Mouse (Mus musculus) CH12.LX (cell line): Measurements from ENCODE around the gene Ttyh2. TPM values are rescaled to one million over a fixed set of nuclear protein-coding genes. Genes with fewer than 3 reads are reported as not detected.

Experiments used
- DNase-seq: peaks from one replicate; pipeline ENCODE4 v3.0.0-alpha.2; 2013; ENCODE audit errors: extremely low read depth
- H3K27ac ChIP-seq: 2 replicates; pipeline ENCODE4 v1.5.1; 2012; ENCODE audit warnings: low read depth, mild to moderate bottlenecking, control low read depth, moderate library complexity; ENCODE audit not compliant: insufficient read depth
- H3K27me3 ChIP-seq: replicated peaks from 2 replicates; pipeline ENCODE3; 2012; ENCODE audit warnings: inconsistent platforms
- H3K36me3 ChIP-seq, 2 experiments: replicated peaks in 1 of 2; 2 replicates each; pipeline versions ENCODE3 to v1.6.1; 2012; ENCODE audit warnings: inconsistent platforms in 1 of 2, low read length in 1 of 2, mild to moderate bottlenecking in 1 of 2, mixed read lengths in 1 of 2, moderate library complexity in 1 of 2; ENCODE audit not compliant: control insufficient read depth in 1 of 2, insufficient read depth in 1 of 2
- H3K4me1 ChIP-seq, 2 experiments: 2 replicates each; pipeline ENCODE4 v1.6.1; 2012; ENCODE audit warnings: inconsistent platforms in 1 of 2, moderate library complexity in 1 of 2; ENCODE audit not compliant: insufficient read depth in 2 of 2, control insufficient read depth in 1 of 2
- H3K4me2 ChIP-seq: 2 replicates; pipeline ENCODE4 v1.6.1; 2012; ENCODE audit warnings: low read depth, mild to moderate bottlenecking, control low read depth; ENCODE audit not compliant: poor library complexity, insufficient read depth, severe bottlenecking
- H3K4me3 ChIP-seq, 3 experiments: fragments of 150-350 bp in 1 of 3; sonication (generic) in 1 of 3; replicated peaks in 1 of 3; 2 replicates each; pipeline versions ENCODE3 to v1.5.1; 2011 to 2012; ENCODE audit warnings: low read depth in 2 of 3, low read length in 2 of 3, mild to moderate bottlenecking in 2 of 3, moderate library complexity in 2 of 3, control low read depth in 1 of 3, improper control_type of control experiment in 1 of 3, inconsistent platforms in 1 of 3, mixed read lengths in 1 of 3; ENCODE audit not compliant: poor library complexity in 1 of 3
- H3K79me2 ChIP-seq: replicated peaks from 2 replicates; pipeline ENCODE4 v1.6.1; 2012; ENCODE audit warnings: mild to moderate bottlenecking, moderate library complexity; ENCODE audit not compliant: control insufficient read depth, poor library complexity, insufficient read depth, severe bottlenecking; ENCODE audit errors: extremely low read depth
- H3K9ac ChIP-seq: 2 replicates; pipeline ENCODE4 v1.6.1; 2012; ENCODE audit warnings: low read depth, mild to moderate bottlenecking, control low read depth, moderate library complexity; ENCODE audit not compliant: insufficient read depth
- H3K9me3 ChIP-seq: replicated peaks from 2 replicates; pipeline ENCODE3; 2012; ENCODE audit warnings: low read length, inconsistent platforms, mixed read lengths
- BHLHE40 ChIP-seq: IDR thresholded peaks from 2 replicates; pipeline ENCODE4 v1.6.1; 2011; ENCODE audit warnings: mild to moderate bottlenecking, low read depth, low read length, improper control_type of control experiment
- CHD2 ChIP-seq: IDR thresholded peaks from 2 replicates; pipeline ENCODE4 v1.6.1; 2011; ENCODE audit warnings: low read length, improper control_type of control experiment
- CTCF ChIP-seq, 2 experiments: IDR thresholded peaks in 1 of 2; conservative IDR thresholded peaks in 1 of 2; 2 replicates each; pipeline ENCODE4 v1.5.1; 2011 to 2012; ENCODE audit warnings: low read depth in 2 of 2, low read length in 2 of 2, improper control_type of control experiment in 1 of 2, inconsistent platforms in 1 of 2, mild to moderate bottlenecking in 1 of 2, moderate library complexity in 1 of 2
- ELF1 ChIP-seq: IDR thresholded peaks from 2 replicates; pipeline ENCODE4 v1.6.1; 2014; ENCODE audit warnings: low read depth, mild to moderate bottlenecking, inconsistent platforms, low read length, improper control_type of control experiment
- ETS1 ChIP-seq: conservative IDR thresholded peaks from 2 replicates; pipeline ENCODE4 v1.6.1; 2012; ENCODE audit warnings: low read depth, mild to moderate bottlenecking, inconsistent platforms, low read length, improper control_type of control experiment, moderate library complexity
- HCFC1 ChIP-seq: IDR thresholded peaks from 2 replicates; pipeline ENCODE4 v1.6.1; 2012; ENCODE audit warnings: low read depth, mild to moderate bottlenecking, inconsistent platforms, low read length, improper control_type of control experiment
- JUND ChIP-seq: conservative IDR thresholded peaks from 2 replicates; pipeline ENCODE4 v1.6.1; 2011; ENCODE audit warnings: low read depth, low read length, improper control_type of control experiment
- MAFK ChIP-seq: IDR thresholded peaks from 2 replicates; pipeline ENCODE4 v1.6.1; 2011; ENCODE audit warnings: low read length, improper control_type of control experiment; ENCODE audit not compliant: insufficient replicate concordance
- MAX ChIP-seq: IDR thresholded peaks from 2 replicates; pipeline ENCODE4 v1.6.1; 2011; ENCODE audit warnings: low read length, improper control_type of control experiment
- MEF2A ChIP-seq: IDR thresholded peaks from 2 replicates; pipeline ENCODE4 v1.6.1; 2014; ENCODE audit warnings: low read depth, mild to moderate bottlenecking, inconsistent platforms, low read length, improper control_type of control experiment, borderline replicate concordance
- MYC ChIP-seq: IDR thresholded peaks from 2 replicates; pipeline ENCODE4 v1.6.1; 2011; ENCODE audit warnings: low read depth, mild to moderate bottlenecking, improper control_type of control experiment, low read length
- NELFE ChIP-seq: IDR thresholded peaks from 2 replicates; pipeline ENCODE4 v1.6.1; 2011; ENCODE audit warnings: low read depth, low read length, improper control_type of control experiment
- NRF1 ChIP-seq: IDR thresholded peaks from 2 replicates; pipeline ENCODE4 v1.6.1; 2014; ENCODE audit warnings: low read depth, mild to moderate bottlenecking, inconsistent platforms, low read length, improper control_type of control experiment, moderate library complexity
- POLR2AphosphoS2 ChIP-seq: IDR thresholded peaks from 2 replicates; pipeline ENCODE4 v1.6.1; 2011; ENCODE audit warnings: low read depth, low read length, improper control_type of control experiment
- RAD21 ChIP-seq: IDR thresholded peaks from 2 replicates; pipeline ENCODE4 v1.6.1; 2011; ENCODE audit warnings: low read depth, mild to moderate bottlenecking, low read length, improper control_type of control experiment, moderate library complexity
- SMC3 ChIP-seq: IDR thresholded peaks from 2 replicates; pipeline ENCODE4 v1.6.1; 2011; ENCODE audit warnings: low read depth, low read length, improper control_type of control experiment
- TBP ChIP-seq: conservative IDR thresholded peaks from 2 replicates; pipeline ENCODE4 v1.6.1; 2011; ENCODE audit warnings: low read depth, low read length, improper control_type of control experiment
- TCF12 ChIP-seq: IDR thresholded peaks from 2 replicates; pipeline ENCODE4 v1.6.1; 2014; ENCODE audit warnings: low read depth, mild to moderate bottlenecking, inconsistent platforms, low read length, improper control_type of control experiment
- UBTF ChIP-seq: IDR thresholded peaks from 2 replicates; pipeline ENCODE4 v1.6.1; 2012; ENCODE audit warnings: low read depth, mild to moderate bottlenecking, inconsistent platforms, low read length, improper control_type of control experiment, moderate library complexity
- ZC3H11A ChIP-seq: IDR thresholded peaks from 2 replicates; pipeline ENCODE4 v1.6.1; 2012; ENCODE audit warnings: low read depth, mild to moderate bottlenecking, inconsistent platforms, low read length, improper control_type of control experiment
- ZKSCAN1 ChIP-seq: IDR thresholded peaks from 2 replicates; pipeline ENCODE4 v1.6.1; 2012; ENCODE audit warnings: low read depth, inconsistent platforms, low read length, improper control_type of control experiment, borderline replicate concordance
- ZMIZ1 ChIP-seq: IDR thresholded peaks from 2 replicates; pipeline ENCODE4 v1.6.1; 2012; ENCODE audit warnings: low read depth, mild to moderate bottlenecking, inconsistent platforms, low read length, improper control_type of control experiment
- ZNF384 ChIP-seq: IDR thresholded peaks from 2 replicates; pipeline ENCODE4 v1.6.1; 2012; ENCODE audit warnings: low read depth, low read length, improper control_type of control experiment, inconsistent platforms
- dilution Hi-C: fragments of 300-500 bp; cut with MboI; formaldehyde crosslinking; loops from 2 replicates; pipeline ENCODE4 v1.14.3; 2020; ENCODE audit warnings: low sequenced_read_pairs; ENCODE audit not compliant: extremely low pct_unique_long_range_greater_than_20kb, extremely low pct_ligation_motif_present
- in situ Hi-C: fragments of 300-500 bp; cut with MboI; formaldehyde crosslinking; loops from 3 replicates; pipeline ENCODE4 v1.14.3; 2019; ENCODE audit warnings: low sequenced_read_pairs, low pct_ligation_motif_present, low pct_unique_long_range_greater_than_20kb, mixed read lengths
- polyA plus RNA-seq: library from polyadenylated mRNA; unstranded; fragments of >175 nt; gene quantifications from 2 replicates; pipeline ENCODE4 v1.2.1, GENCODE M21; 2012; ENCODE audit warnings: low read depth; ENCODE audit not compliant: insufficient read length
- total RNA-seq, 2 experiments: library from RNA; depleted of rRNA; stranded (reverse); fragments of 300-350 nt in 1 of 2; fragments of >200 nt in 1 of 2; gene quantifications; 2 replicates each; pipeline ENCODE4 v1.2.3; 2012 to 2014

Ttyh2 gene
- total and polyA plus RNA-seq, 3 experiments: 0.82 to 2.4 (median 1.4) TPM

GRCm38 (mm10) chr11:114652531-114652930, 22.7 kb upstream of the Ttyh2 start:
- in situ Hi-C loops: loop anchor here (25.0 kb wide), 1 partner anchor 940 kb away; the partner anchor contains the start of gene Cpsf4l
- no peak overlapping the region for H3K9ac ChIP-seq
- no peak overlapping the region for H3K4me3 ChIP-seq
- H3K36me3 ChIP-seq: no peaks in the 10 kb centered on the region
- no peak for DNase-seq
- H3K27me3 ChIP-seq: peaks cover 31% of the 10 kb centered on the region
- H3K27ac ChIP-seq: no peak overlapping the region
- no peak overlapping the region for H3K4me2 ChIP-seq
- no peaks in the 10 kb centered on the region for H3K79me2 ChIP-seq
- peaks cover 15 to 27% of the 10 kb centered on the region in 2 experiments for H3K4me1 ChIP-seq
- H3K9me3 ChIP-seq: peaks cover 6% of the 10 kb centered on the region
- TF ChIP-seq ZC3H11A (no peak), ZMIZ1 (no peak), MEF2A (no peak), TBP (no peak), TCF12 (no peak), NELFE (no peak), NRF1 (no peak), MAX (no peak)
- TF ChIP-seq, all 38 proteins: peak for 0
- dilution Hi-C loops: no loop called here

- Histone ChIP-seq H3K4me1 (peaks cover 15 to 27% of the 10 kb centered on the region in 2 experiments), H3K9me3 (peaks cover 4% of the 10 kb centered on the region), H3K4me3 (no peak overlapping the region), H3K79me2 (no peaks in the 10 kb centered on the region), H3K9ac (no peak overlapping the region), H3K27ac (no peak overlapping the region), H3K36me3 (no peaks in the 10 kb centered on the region), H3K27me3 (peaks cover 23% of the 10 kb centered on the region), H3K4me2 (no peak overlapping the region)
- in situ Hi-C loops (loop anchor here (25.0 kb wide), 1 partner anchor 941 kb away; the partner anchor contains the start of gene Cpsf4l), dilution Hi-C loops (no loop called here)
- no peak for DNase-seq
- TF ChIP-seq CHD2 (no peak), NELFE (no peak), MEF2A (no peak), MAFK (no peak), JUND (no peak), CTCF (conservative IDR thresholded peaks at IDR 0.05 in 1 of 2, IDR thresholded peaks at IDR 0.05 in 1 of 2; ENCODE audit: low read depth in 2 of 2, low read length in 2 of 2) (no peak), ELF1 (no peak), ZMIZ1 (no peak), MYC (no peak), POLR2AphosphoS2 (no peak), HCFC1 (no peak), RAD21 (no peak), UBTF (no peak), ZKSCAN1 (no peak), NRF1 (no peak), BHLHE40 (no peak), SMC3 (no peak), ETS1 (no peak), ZNF384 (no peak)
Observed at GRCm38 (mm10) chr11:114653664-114654063, 21.6 kb upstream of the Ttyh2 start.
